ENCODE assay signal across 12 mouse cellular contexts in genomic region chr1:185209641-185210176, GRCm38 (mm10). TPM values are rescaled to one million over a fixed set of nuclear protein-coding genes. Genes with fewer than 3 reads are reported as not detected.
DNase-seq lines count a peak whose midpoint lies in the region; ATAC-seq and TF ChIP-seq lines count a peak whose summit lies in the region.
"Had no signal": no experiment of that assay in that cellular context is flagged by ENCODE, and none has a peak within 500 bp of the region (broad histone marks: within the 10 kb centered on the region; RNA-seq: fewer than 3 reads in every experiment).

No protein-coding gene starts in this region.

- H3K4me2 ChIP-seq in lung, embryonic 15.5 days = no peak overlapping the region; the same call in 1 of the 2 replicates
- no peak overlapping the region for H3K4me2 ChIP-seq in stomach, embryonic 14.5 days (replicated peaks; ENCODE audit: low read depth, low read length)

- no peak for TF ChIP-seq EP300 in heart, adult 2 months (IDR thresholded peaks at IDR 0.05; ENCODE audit: insufficient read depth, low read depth, low read length)

- H3K36me3 ChIP-seq in lung, embryonic 15.5 days = peaks cover 5% of the 10 kb centered on the region
- no peaks in the 10 kb centered on the region; the same call in none of the 2 replicates for H3K36me3 ChIP-seq in stomach, embryonic 14.5 days (ENCODE audit: control insufficient read depth, insufficient read depth, low read length)
- H3K36me3 ChIP-seq in heart, adult 2 months (ENCODE audit: control insufficient read depth, insufficient read depth, low read length) = no peaks in the 10 kb centered on the region

- TF ChIP-seq CTCF in heart, adult 2 months (IDR thresholded peaks at IDR 0.05) = no peak

- peaks cover 7% of the 10 kb centered on the region for H3K79me2 ChIP-seq in heart, adult 2 months (replicated peaks; ENCODE audit: control insufficient read depth, insufficient read depth, low read length)

- peak; percentile 49 for ATAC-seq in lung, embryonic 15.5 days (ENCODE audit: borderline replicate concordance, extremely low read depth, low FRiP score, low TSS enrichment)
- peak; percentile 86 for ATAC-seq in granulocyte monocyte progenitor cell, adult 5-6 weeks (replicated peaks; ENCODE audit: poor library complexity, severe bottlenecking)
- ATAC-seq in stomach, embryonic 14.5 days (ENCODE audit: insufficient number of reproducible peaks, insufficient read depth, low FRiP score, low read depth) = peak; percentile 61; the same call in 1 of the 2 replicates

- no peak overlapping the region for H3K9ac ChIP-seq in lung, embryonic 15.5 days
- no peak overlapping the region for H3K9ac ChIP-seq in stomach, embryonic 14.5 days (replicated peaks; ENCODE audit: low read depth, low read length)
- no peak overlapping the region for H3K9ac ChIP-seq in heart, adult 2 months (ENCODE audit: low read depth, low read length)

- 30% methylated on average over 8 of the region's 8 CpGs for WGBS in lung, embryonic 15.5 days
- 41% methylated on average over 8 of the region's 8 CpGs for WGBS in stomach, embryonic 14.5 days
- WGBS in heart, adult 2 months = 60% methylated on average over 8 of the region's 8 CpGs

- peak; percentile 27 for DNase-seq in adrenal gland, adult 2 months
- DNase-seq in adrenal gland, postnatal 14 days = no peak
- no peak for DNase-seq in lung, postnatal 4 days
- no peak for DNase-seq in cerebellum, postnatal 36 days
- no peak for DNase-seq in heart, adult 2 months
- DNase-seq: cerebellum, adult 18-20 months; heart, postnatal 4 days; layer of hippocampus, adult 9-11 months; lung, postnatal 14 days had no signal

- H3K4me1 ChIP-seq in lung, embryonic 15.5 days = peaks cover 17% of the 10 kb centered on the region
- H3K4me1 ChIP-seq in stomach, embryonic 14.5 days (ENCODE audit: control insufficient read depth, insufficient read depth, low read length) = peaks cover 6% of the 10 kb centered on the region; the same call in 1 of the 2 replicates
- H3K4me1 ChIP-seq in heart, adult 2 months (ENCODE audit: control insufficient read depth, insufficient read depth, low read length) = peaks cover 3% of the 10 kb centered on the region

- no peak overlapping the region for H3K4me3 ChIP-seq in lung, embryonic 15.5 days
- no peak overlapping the region for H3K4me3 ChIP-seq in stomach, embryonic 14.5 days (ENCODE audit: low read depth, low read length)
- no peak overlapping the region for H3K4me3 ChIP-seq in heart, adult 2 months

- H3K27me3 ChIP-seq in lung, embryonic 15.5 days = no peaks in the 10 kb centered on the region
- H3K27me3 ChIP-seq in stomach, embryonic 14.5 days (ENCODE audit: control insufficient read depth, insufficient read depth, low read length) = no peaks in the 10 kb centered on the region
- no peaks in the 10 kb centered on the region for H3K27me3 ChIP-seq in heart, adult 2 months (ENCODE audit: control insufficient read depth, insufficient read depth, low read length)

- H3K27ac ChIP-seq in lung, embryonic 15.5 days = no peak overlapping the region
- no peak overlapping the region for H3K27ac ChIP-seq in stomach, embryonic 14.5 days (ENCODE audit: low read length)
- H3K27ac ChIP-seq in heart, adult 2 months = no peak overlapping the region

- TF ChIP-seq POLR2A in heart, adult 2 months (IDR thresholded peaks at IDR 0.05; ENCODE audit: insufficient read depth, low read depth, low read length) = no peak

- intact Hi-C loops in heart, adult 2 months (cut with DNase I) = loop anchor here (10.0 kb wide), 1 partner anchor 775 kb away; no protein-coding TSS in a partner anchor

- H3K9me3 ChIP-seq in lung, embryonic 15.5 days = no peaks in the 10 kb centered on the region
- H3K9me3 ChIP-seq in stomach, embryonic 14.5 days (ENCODE audit: control insufficient read depth, low read depth, low read length) = no peaks in the 10 kb centered on the region

RNA-seq across cellular contexts. Expression of gene Rab3gap2, which starts 5.8 kb away (rescaled TPM):
- total RNA-seq in adrenal gland, adult 2 months (2021) = 10 to 100 TPM; 50.5 to 52.8 TPM
- polyA plus RNA-seq in adrenal gland, adult 2 months (2012; rRNA removed) = 23.7 and 36.8 TPM in 2 replicates
- 38.6 and 42.1 TPM in 2 replicates for total RNA-seq in adrenal gland, postnatal 14 days (2021)
- 20.8 and 20.9 TPM in 2 replicates for polyA plus RNA-seq in lung, embryonic 15.5 days (2015; fragmentation: Nextera tagmentation; extraction: Ambion mirVana)
- total RNA-seq in granulocyte monocyte progenitor cell, adult 5-6 weeks (2014; fragmentation: Nextera tagmentation) = 51.7 and 54.4 TPM in 2 replicates
- total RNA-seq in granulocyte monocyte progenitor cell, adult 5-6 weeks (2017) = 58.0 and 59.6 TPM in 2 replicates
- 23.7 and 24.9 TPM in 2 replicates for polyA plus RNA-seq in stomach, embryonic 14.5 days (2014; fragmentation: Nextera tagmentation; extraction: Ambion mirVana)
- total RNA-seq in heart, adult 2 months (2021) = 10 to 100 TPM; 19.9 to 20.2 TPM
- 10.3 and 12.0 TPM in 2 replicates for polyA plus RNA-seq in heart, adult 2 months (2012; rRNA removed)
